Comparison of ENCODE assay signal across 21 mouse cellular contexts in genomic region chr2:71640251-71640650, GRCm38 (mm10).
DNase-seq lines count a peak whose midpoint lies in the region; TF ChIP-seq lines count a peak whose summit lies in the region.
"Had no signal": no experiment of that assay in that cellular context is flagged by ENCODE, and none has a peak within 500 bp of the region (broad histone marks: within the 10 kb centered on the region; RNA-seq: fewer than 3 reads in every experiment).

No protein-coding gene starts in this region.

- no peaks in the 10 kb centered on the region for H3K36me3 ChIP-seq in heart, embryonic 10.5 days
- H3K36me3 ChIP-seq: embryonic facial prominence, embryonic 12.5 days; forebrain, embryonic 10.5 days; forebrain, embryonic 12.5 days; G1E had no signal

- H3K27ac ChIP-seq in heart, embryonic 10.5 days, result no peak overlapping the region
- no peak overlapping the region for H3K27ac ChIP-seq in left cerebral cortex, adult 2 months
- H3K27ac ChIP-seq: embryonic facial prominence, embryonic 10.5 days; embryonic facial prominence, embryonic 12.5 days; forebrain, embryonic 10.5 days; forebrain, embryonic 12.5 days had no signal

- H3K9me3 ChIP-seq in heart, embryonic 10.5 days, result no peaks in the 10 kb centered on the region
- H3K9me3 ChIP-seq: G1E had no signal

- 92% methylated on average over 5 of the region's 5 CpGs for WGBS in heart, embryonic 10.5 days

- no peaks in the 10 kb centered on the region for H3K27me3 ChIP-seq in heart, embryonic 10.5 days (ENCODE audit: insufficient read depth, poor library complexity, severe bottlenecking)
- H3K27me3 ChIP-seq: CH12.LX; embryonic facial prominence, embryonic 12.5 days; forebrain, embryonic 12.5 days had no signal

- intact Hi-C loops in left cerebral cortex, adult 2 months (cut with DNase I), result no loop called here

- H3K4me3 ChIP-seq in heart, embryonic 10.5 days, result no peak overlapping the region
- H3K4me3 ChIP-seq in left cerebral cortex, adult 2 months, result no peak overlapping the region
- H3K4me3 ChIP-seq: embryonic facial prominence, embryonic 10.5 days; embryonic facial prominence, embryonic 12.5 days; erythroblast, embryonic 14.5 days; forebrain, embryonic 10.5 days; forebrain, embryonic 12.5 days had no signal

- H3K4me1 ChIP-seq in heart, embryonic 10.5 days, result peaks cover 12% of the 10 kb centered on the region; the same call in 1 of the 2 replicates
- H3K4me1 ChIP-seq: embryonic facial prominence, embryonic 12.5 days had no signal

- DNase-seq in heart, adult 11 months, result peak; percentile 82
- no peak for DNase-seq in heart, embryonic 10.5 days (ENCODE audit: low spot score)
- DNase-seq in Muller cell, postnatal 12 days (ENCODE audit: inconsistent ontology term), result peak; percentile 58
- no peak for DNase-seq in kidney, adult 11 months
- DNase-seq in left cerebral cortex, adult 2 months (ENCODE audit: extremely low spot score in 1 of 2, low spot score in 2 of 2), result no peak
- DNase-seq: adrenal gland, adult 2 months; adrenal gland, postnatal 10 days; adrenal gland, postnatal 25 days; B cell, adult 2 months; cerebellum, adult 11-12 months; cerebellum, adult 2 months; cerebellum, adult 9-10 months; cerebellum, postnatal 10 days; cerebellum, postnatal 25 days had no signal

- no peak for TF ChIP-seq CTCF in left cerebral cortex, adult 2 months (IDR thresholded peaks at IDR 0.05)

Comparison
In these comparisons a context has a peak if more than half of its experiments do, and no peak if none do; other contexts are left out.
1. DNase-seq: peak in heart, adult 11 months (single experiment) and Muller cell, postnatal 12 days (single experiment); none in heart, embryonic 10.5 days (single experiment), kidney, adult 11 months (single experiment) and left cerebral cortex, adult 2 months (0 of 2).